Mouse (Mus musculus): ENCODE results near the gene Dbp.

DNA sequence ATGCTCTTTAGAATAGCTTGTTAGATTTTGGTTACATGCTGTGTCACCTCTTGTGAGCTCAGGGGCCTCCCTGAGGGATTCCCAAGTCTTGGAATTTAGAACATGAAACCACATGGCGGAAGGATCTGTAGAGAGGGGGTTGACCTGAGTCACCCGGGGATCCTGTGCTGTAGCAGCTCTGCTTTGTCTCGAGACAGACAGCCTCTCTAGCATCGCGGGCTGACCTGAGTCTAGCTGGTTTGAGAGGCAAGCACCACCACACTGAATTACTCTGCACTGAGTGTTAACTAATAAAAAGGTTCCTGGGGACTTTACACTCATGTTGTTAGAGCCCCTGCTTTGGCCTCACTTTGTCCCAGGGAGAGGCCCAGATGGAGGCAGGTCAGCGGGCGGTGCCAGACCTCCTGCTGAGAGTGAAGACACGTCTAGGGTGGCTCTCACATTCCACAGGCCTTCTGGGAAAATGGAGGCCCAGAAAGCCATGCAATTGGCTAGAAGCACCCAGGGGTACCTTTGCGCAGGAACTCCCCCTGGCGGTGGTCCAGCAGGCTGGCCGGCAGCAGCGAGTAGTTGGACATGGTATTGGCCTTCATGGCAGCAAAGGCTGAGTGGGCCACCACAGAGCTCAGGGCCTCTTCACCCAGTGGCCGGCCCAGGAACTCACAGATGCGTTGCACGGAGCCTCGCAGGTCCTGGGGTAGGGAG, 26.0 kb downstream of the Dbp start:
- TF ChIP-seq CTCF (IDR thresholded peaks at IDR 0.05): peak; percentile 76
- TF ChIP-seq EP300 (IDR thresholded peaks at IDR 0.05): no peak
